Mouse (Mus musculus): ENCODE measurements around the gene Pax3. TPM values are rescaled to one million over a fixed set of nuclear protein-coding genes. Genes with fewer than 3 reads are reported as not detected.

Pax3 gene
- polyA plus RNA-seq, 1 experiment from 2014 or later, result 82.3 TPM

- Histone ChIP-seq H3K9me3 (no peaks in the 10 kb centered on the region), H3K27ac (no peak overlapping the region), H3K9ac (no peak overlapping the region), H3K4me2 (no peak overlapping the region), H3K4me1 (peaks cover 43% of the 10 kb centered on the region), H3K27me3 (peaks cover 17% of the 10 kb centered on the region), H3K4me3 (no peak overlapping the region), H3K36me3 (no peaks in the 10 kb centered on the region)
- 25% methylated on average over 11 of the region's 11 CpGs for WGBS
- no peak for ATAC-seq (ENCODE audit: insufficient number of reproducible peaks, insufficient read depth, low FRiP score, low TSS enrichment, low read depth)
Measured at GRCm38 (mm10) chr1:78139287-78139686, 57.6 kb downstream of the Pax3 start.

GRCm38 (mm10) chr1:78129267-78129666, 67.7 kb downstream of the Pax3 start:
- Histone ChIP-seq H3K9ac (no peak overlapping the region), H3K36me3 (peaks cover 36% of the 10 kb centered on the region), H3K4me2 (no peak overlapping the region), H3K9me3 (no peaks in the 10 kb centered on the region), H3K27ac (no peak overlapping the region), H3K4me1 (peaks cover 16% of the 10 kb centered on the region; the same call in 1 of the 2 replicates), H3K27me3 (no peaks in the 10 kb centered on the region), H3K4me3 (no peak overlapping the region)
- ATAC-seq (ENCODE audit: insufficient number of reproducible peaks, insufficient read depth, low FRiP score, low TSS enrichment, low read depth), result no peak
- 43% methylated on average over 5 of the region's 5 CpGs for WGBS

- no peaks in the 10 kb centered on the region; the same call in 1 of the 2 replicates for H3K9me3 ChIP-seq
- no peak for ATAC-seq (ENCODE audit: insufficient number of reproducible peaks, insufficient read depth, low FRiP score, low TSS enrichment, low read depth)
- no peaks in the 10 kb centered on the region for H3K27me3 ChIP-seq
- peaks cover 37% of the 10 kb centered on the region for H3K36me3 ChIP-seq
- H3K9ac ChIP-seq, result no peak overlapping the region
- no peak overlapping the region for H3K4me3 ChIP-seq
- no peak overlapping the region for H3K4me2 ChIP-seq
- H3K4me1 ChIP-seq, result peaks cover 45% of the 10 kb centered on the region
- WGBS, result 21% methylated on average over 10 of the region's 10 CpGs
- peak overlapping the region; percentile 13; the same call in 1 of the 2 replicates for H3K27ac ChIP-seq
Measured at GRCm38 (mm10) chr1:78119899-78120560, 76.9 kb downstream of the Pax3 start.

- Histone ChIP-seq H3K9me3 (no peaks in the 10 kb centered on the region; the same call in 1 of the 2 replicates), H3K4me1 (peaks cover 52% of the 10 kb centered on the region), H3K4me3 (no peak overlapping the region), H3K27me3 (no peaks in the 10 kb centered on the region), H3K9ac (no peak overlapping the region), H3K36me3 (peaks cover 40% of the 10 kb centered on the region), H3K27ac (no peak overlapping the region), H3K4me2 (no peak overlapping the region)
- 88% methylated on average over 3 of the region's 3 CpGs for WGBS
- no peak for ATAC-seq (ENCODE audit: insufficient number of reproducible peaks, insufficient read depth, low FRiP score, low TSS enrichment, low read depth)
Measured at GRCm38 (mm10) chr1:78116046-78116445, 80.9 kb downstream of the Pax3 start.

- H3K4me3 ChIP-seq, result no peak overlapping the region
- H3K9ac ChIP-seq, result no peak overlapping the region
- WGBS, result 26% methylated on average over 6 of the region's 6 CpGs
- no peak overlapping the region for H3K27ac ChIP-seq
- no peak for ATAC-seq (ENCODE audit: insufficient number of reproducible peaks, insufficient read depth, low FRiP score, low TSS enrichment, low read depth)
- no peaks in the 10 kb centered on the region for H3K9me3 ChIP-seq
- H3K4me1 ChIP-seq, result peaks cover 61% of the 10 kb centered on the region
- peaks cover 15% of the 10 kb centered on the region for H3K36me3 ChIP-seq
- H3K4me2 ChIP-seq, result no peak overlapping the region
- no peaks in the 10 kb centered on the region for H3K27me3 ChIP-seq
Measured at GRCm38 (mm10) chr1:78110311-78110710, 86.6 kb downstream of the Pax3 start.

GRCm38 (mm10) chr1:78103511-78103910, 93.4 kb downstream of the Pax3 start:
- Histone ChIP-seq H3K4me3 (no peak overlapping the region), H3K27ac (peak overlapping the region; percentile 4; the same call in 1 of the 2 replicates), H3K4me2 (no peak overlapping the region), H3K9me3 (no peaks in the 10 kb centered on the region), H3K27me3 (no peaks in the 10 kb centered on the region), H3K9ac (no peak overlapping the region), H3K4me1 (peaks cover 13% of the 10 kb centered on the region), H3K36me3 (peaks cover 24% of the 10 kb centered on the region)
- no peak for ATAC-seq (ENCODE audit: insufficient number of reproducible peaks, insufficient read depth, low FRiP score, low TSS enrichment, low read depth)
- WGBS, result 45% methylated on average over 7 of the region's 7 CpGs

GRCm38 (mm10) chr1:78093619-78094018, 103.3 kb downstream of the Pax3 start:
- Histone ChIP-seq H3K27ac (no peak overlapping the region), H3K4me3 (no peak overlapping the region), H3K27me3 (no peaks in the 10 kb centered on the region), H3K4me2 (no peak overlapping the region), H3K4me1 (peaks cover 11% of the 10 kb centered on the region), H3K36me3 (no peaks in the 10 kb centered on the region), H3K9ac (no peak overlapping the region), H3K9me3 (no peaks in the 10 kb centered on the region)
- ATAC-seq (ENCODE audit: insufficient number of reproducible peaks, insufficient read depth, low FRiP score, low TSS enrichment, low read depth), result no peak
- WGBS, result 95% methylated on average over 4 of the region's 4 CpGs

GRCm38 (mm10) chr1:78088646-78089045, 108.3 kb downstream of the Pax3 start:
- Histone ChIP-seq H3K4me3 (no peak overlapping the region), H3K4me1 (peaks cover 15% of the 10 kb centered on the region), H3K27ac (no peak overlapping the region), H3K9ac (no peak overlapping the region), H3K36me3 (no peaks in the 10 kb centered on the region), H3K27me3 (no peaks in the 10 kb centered on the region), H3K9me3 (no peaks in the 10 kb centered on the region), H3K4me2 (no peak overlapping the region)
- 64% methylated on average over 2 of the region's 2 CpGs for WGBS
- no peak for ATAC-seq (ENCODE audit: insufficient number of reproducible peaks, insufficient read depth, low FRiP score, low TSS enrichment, low read depth)

GRCm38 (mm10) chr1:78081761-78082160, 115.2 kb downstream of the Pax3 start:
- 0 out of 2 replicates have a peak overlapping the region, but pooled peaks have one; percentile 2 for H3K9ac ChIP-seq
- H3K4me2 ChIP-seq, result peak overlapping the region; percentile 51
- H3K27me3 ChIP-seq, result no peaks in the 10 kb centered on the region
- H3K4me1 ChIP-seq, result peaks cover 25% of the 10 kb centered on the region
- no peaks in the 10 kb centered on the region for H3K9me3 ChIP-seq
- H3K27ac ChIP-seq, result peak overlapping the region; percentile 14; the same call in 1 of the 2 replicates
- ATAC-seq (ENCODE audit: insufficient number of reproducible peaks, insufficient read depth, low FRiP score, low TSS enrichment, low read depth), result no peak
- H3K36me3 ChIP-seq, result no peaks in the 10 kb centered on the region
- peak overlapping the region; percentile 13 for H3K4me3 ChIP-seq
- WGBS, result 19% methylated on average over 18 of the region's 18 CpGs

GRCm38 (mm10) chr1:78060850-78061249, 136.1 kb downstream of the Pax3 start:
- no peaks in the 10 kb centered on the region for H3K9me3 ChIP-seq
- no peaks in the 10 kb centered on the region for H3K36me3 ChIP-seq
- no peak overlapping the region for H3K27ac ChIP-seq
- H3K4me1 ChIP-seq, result peaks cover 6% of the 10 kb centered on the region
- 22% methylated on average over 5 of the region's 5 CpGs for WGBS
- H3K4me3 ChIP-seq, result no peak overlapping the region
- H3K27me3 ChIP-seq, result no peaks in the 10 kb centered on the region
- no peak overlapping the region for H3K9ac ChIP-seq
- no peak overlapping the region for H3K4me2 ChIP-seq
- ATAC-seq (ENCODE audit: insufficient number of reproducible peaks, insufficient read depth, low FRiP score, low TSS enrichment, low read depth), result no peak

GRCm38 (mm10) chr1:78057939-78058338, 139.0 kb downstream of the Pax3 start:
- H3K27me3 ChIP-seq, result no peaks in the 10 kb centered on the region
- no peak overlapping the region for H3K27ac ChIP-seq
- ATAC-seq (ENCODE audit: insufficient number of reproducible peaks, insufficient read depth, low FRiP score, low TSS enrichment, low read depth), result no peak
- H3K4me1 ChIP-seq, result peaks cover 6% of the 10 kb centered on the region
- H3K4me2 ChIP-seq, result no peak overlapping the region
- H3K9ac ChIP-seq, result no peak overlapping the region
- no peaks in the 10 kb centered on the region for H3K36me3 ChIP-seq
- no peaks in the 10 kb centered on the region for H3K9me3 ChIP-seq
- 52% methylated on average over 4 of the region's 4 CpGs for WGBS
- H3K4me3 ChIP-seq, result no peak overlapping the region

- no peak overlapping the region for H3K4me3 ChIP-seq
- H3K36me3 ChIP-seq, result no peaks in the 10 kb centered on the region
- no peaks in the 10 kb centered on the region for H3K9me3 ChIP-seq
- no peak for ATAC-seq (ENCODE audit: insufficient number of reproducible peaks, insufficient read depth, low FRiP score, low TSS enrichment, low read depth)
- peaks cover 14% of the 10 kb centered on the region for H3K4me1 ChIP-seq
- no peaks in the 10 kb centered on the region for H3K27me3 ChIP-seq
- H3K9ac ChIP-seq, result no peak overlapping the region
- WGBS, result 43% methylated on average over 6 of the region's 6 CpGs
- no peak overlapping the region for H3K27ac ChIP-seq
- no peak overlapping the region for H3K4me2 ChIP-seq
Measured at GRCm38 (mm10) chr1:78053677-78054076, 143.3 kb downstream of the Pax3 start.

All from embryonic facial prominence, embryonic 13.5 days (tissue).